Mouse (Mus musculus): ENCODE data around the gene Top2b.

DNA sequence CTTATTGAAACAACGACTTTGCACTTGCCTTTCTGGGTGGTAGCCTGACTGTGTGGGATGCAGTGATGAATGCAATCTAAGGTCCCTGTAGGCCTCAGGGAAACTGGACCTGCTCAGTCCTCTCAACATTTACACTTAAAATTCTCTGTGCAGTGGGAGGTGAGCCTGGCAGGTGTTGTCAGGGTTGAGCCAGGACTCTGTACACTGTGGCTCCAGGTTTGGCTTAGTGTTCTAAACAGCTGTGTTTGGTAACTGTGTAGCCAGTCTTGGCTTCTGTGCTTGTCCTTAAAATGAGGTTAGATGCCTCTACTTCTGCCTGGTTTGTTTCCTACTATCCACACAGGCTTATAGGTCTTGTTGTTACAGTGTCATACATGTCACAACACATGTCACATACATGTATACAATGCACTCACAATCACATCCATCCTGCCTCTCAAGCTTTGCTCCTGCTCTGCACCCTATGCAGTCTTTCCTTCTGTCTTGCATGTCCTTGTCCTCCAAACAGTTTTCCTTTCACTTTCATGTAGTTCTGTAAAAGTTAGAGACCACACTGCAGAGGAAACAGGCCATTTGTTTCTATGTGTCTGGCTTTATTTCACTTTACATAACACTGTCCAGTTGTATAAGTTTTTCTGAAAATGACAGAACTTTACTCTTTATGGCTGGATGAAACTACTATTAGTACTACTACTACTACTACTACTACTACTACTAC, 113.8 kb downstream of the Top2b start:
- TF ChIP-seq CTCF (IDR thresholded peaks at IDR 0.05; ENCODE audit: insufficient read depth, low read length) (no peak), POLR2A (IDR thresholded peaks at IDR 0.05; ENCODE audit: borderline replicate concordance, extremely low read depth, low read depth, low read length) (no peak)
